Mouse (Mus musculus) C2C12 (cell line): ENCODE results near the gene Ccdc107.

ENCODE experiments used
- CEBPB ChIP-seq: IDR thresholded peaks from one replicate; pipeline ENCODE4 v1.6.1; 2011; ENCODE audit warnings: low read depth, mild to moderate bottlenecking, control low read depth, moderate library complexity
- CTCF ChIP-seq: IDR thresholded peaks from one replicate; pipeline ENCODE4 v1.5.1; 2011; ENCODE audit not compliant: control insufficient read depth, insufficient read depth, insufficient read length
- MAX ChIP-seq: IDR thresholded peaks from one replicate; pipeline ENCODE4 v1.6.1; 2011; ENCODE audit warnings: mild to moderate bottlenecking, control low read depth
- MYOD1 ChIP-seq: IDR thresholded peaks from one replicate; pipeline ENCODE4 v1.6.1; 2011; ENCODE audit warnings: low read depth; ENCODE audit not compliant: control insufficient read depth, insufficient read length
- MYOG ChIP-seq: IDR thresholded peaks from one replicate; pipeline ENCODE4 v1.6.1; 2011; ENCODE audit not compliant: control insufficient read depth, insufficient read length; ENCODE audit errors: extremely low read depth
- USF1 ChIP-seq: IDR thresholded peaks from one replicate; pipeline ENCODE4 v1.6.1; 2011; ENCODE audit warnings: low read depth, mild to moderate bottlenecking, control low read depth, moderate library complexity

- TF ChIP-seq CTCF (no peak), USF1 (no peak), MYOG (no peak), MYOD1 (no peak), MAX (no peak), CEBPB (no peak)
These were observed 15.9 kb downstream of the Ccdc107 start for GRCm38 (mm10) chr4:43508666-43508997.
